Mouse (Mus musculus) kidney, adult 2 months (tissue): Measurements from ENCODE around the gene Daam1. TPM values are rescaled to one million over a fixed set of nuclear protein-coding genes. Genes with fewer than 3 reads are reported as not detected.

Experiments
- DNase-seq: peaks from one replicate; pipeline ENCODE4 v3.0.0; 2021
- H3K27ac ChIP-seq: fragments of 200-500 bp; 2 replicates; pipeline ENCODE4 v1.5.1; 2012; ENCODE audit warnings: low read depth, low read length, control low read depth, inconsistent platforms; ENCODE audit not compliant: insufficient read depth
- H3K27me3 ChIP-seq: fragments of 200-500 bp; replicated peaks from 2 replicates; pipeline ENCODE4 v1.6.1; 2012; ENCODE audit warnings: mild to moderate bottlenecking, moderate library complexity, low read length, inconsistent platforms; ENCODE audit not compliant: control insufficient read depth, insufficient read depth
- H3K36me3 ChIP-seq: fragments of 200-500 bp; 2 replicates; pipeline ENCODE4 v1.6.1; 2012; ENCODE audit warnings: mild to moderate bottlenecking, moderate library complexity, low read length, inconsistent platforms; ENCODE audit not compliant: control insufficient read depth, insufficient read depth
- H3K4me1 ChIP-seq: fragments of 200-500 bp; 2 replicates; pipeline ENCODE4 v1.6.1; 2011; ENCODE audit warnings: low read length; ENCODE audit not compliant: control insufficient read depth, insufficient read depth
- H3K4me3 ChIP-seq: fragments of 200-500 bp; 2 replicates; pipeline ENCODE4 v1.5.1; 2011; ENCODE audit warnings: mild to moderate bottlenecking, low read depth, low read length, control low read depth; ENCODE audit not compliant: insufficient read depth
- CTCF ChIP-seq: fragments of 200-500 bp; conservative IDR thresholded peaks from 2 replicates; pipeline ENCODE4 v1.5.1; 2011; ENCODE audit warnings: low read depth, mild to moderate bottlenecking, control low read depth, low read length, moderate library complexity, mixed read lengths; ENCODE audit not compliant: insufficient read depth, insufficient read length
- POLR2A ChIP-seq: fragments of 200-500 bp; IDR thresholded peaks from one replicate; pipeline ENCODE4 v1.6.1; 2011; ENCODE audit warnings: low read depth, low read length, control low read depth
- WGBS: fragments of 180-500 bp; shearing (Covaris S2); methylation state at CpG from one replicate; pipeline ENCODE4 v1.1.7; 2018; 5-methylcytosine and 5-hydroxymethylcytosine counted together
- polyA plus RNA-seq: library from polyadenylated mRNA; depleted of rRNA; stranded (reverse); fragments of >200 nt; gene quantifications from 2 replicates; pipeline ENCODE4 v1.2.3, GENCODE M21; 2012

Gene Daam1
- polyA plus RNA-seq, 1 experiment: 5.2 TPM

DNA sequence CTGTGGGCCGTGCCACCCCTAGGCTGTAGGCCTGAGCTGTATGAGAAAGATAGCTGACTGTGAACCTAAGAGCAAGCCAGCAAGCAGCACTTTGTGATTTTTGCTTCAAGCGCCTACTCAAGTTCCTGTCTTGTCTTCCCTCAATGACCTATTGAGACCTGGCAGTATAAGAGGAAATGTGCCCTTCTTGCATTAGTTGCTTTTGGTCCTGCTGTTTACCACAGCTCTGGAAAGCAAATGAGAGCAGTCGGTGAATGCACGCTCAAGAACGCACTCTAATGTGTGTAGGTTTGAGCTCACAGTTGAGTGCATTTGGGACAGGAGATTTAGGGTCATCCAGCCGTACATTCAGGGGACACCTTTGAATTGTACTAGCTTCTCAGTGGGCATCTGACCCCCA, 118.1 kb downstream of the Daam1 start:
- 93% methylated on average over 6 of the region's 6 CpGs for WGBS
- Histone ChIP-seq H3K27ac (no peak overlapping the region), H3K4me1 (no peaks in the 10 kb centered on the region; the same call in 1 of the 2 replicates), H3K27me3 (no peaks in the 10 kb centered on the region), H3K36me3 (peaks cover 4% of the 10 kb centered on the region), H3K4me3 (no peak overlapping the region)
- no peak for TF ChIP-seq POLR2A
- no peak for TF ChIP-seq CTCF
- no peak for DNase-seq

DNA sequence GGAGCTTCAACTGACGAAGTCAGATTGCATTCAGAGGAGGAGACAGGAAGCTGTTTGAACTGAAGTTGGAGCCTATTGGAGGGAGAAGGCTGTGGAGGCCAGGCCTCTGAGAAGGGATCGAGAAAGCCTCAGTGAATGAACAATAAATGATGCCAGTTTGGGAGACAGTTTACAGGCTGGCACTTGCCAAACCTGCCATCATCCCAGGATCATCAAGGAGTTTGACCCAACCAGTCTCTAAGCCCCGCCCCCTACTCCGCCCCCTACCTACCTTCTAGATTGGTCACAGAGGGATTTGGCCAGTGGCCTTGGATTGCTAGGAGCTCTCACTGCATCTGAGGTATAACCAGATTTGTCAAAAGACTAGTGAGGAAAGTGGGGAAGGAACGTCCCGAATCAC, 118.7 kb downstream of the Daam1 start:
- DNase-seq: no peak
- 93% methylated on average over 6 of the region's 6 CpGs for WGBS
- Histone ChIP-seq H3K36me3 (peaks cover 4% of the 10 kb centered on the region), H3K4me1 (no peaks in the 10 kb centered on the region; the same call in 1 of the 2 replicates), H3K27me3 (no peaks in the 10 kb centered on the region), H3K4me3 (no peak overlapping the region), H3K27ac (no peak overlapping the region)
- TF ChIP-seq POLR2A (no peak), CTCF (no peak)

DNA sequence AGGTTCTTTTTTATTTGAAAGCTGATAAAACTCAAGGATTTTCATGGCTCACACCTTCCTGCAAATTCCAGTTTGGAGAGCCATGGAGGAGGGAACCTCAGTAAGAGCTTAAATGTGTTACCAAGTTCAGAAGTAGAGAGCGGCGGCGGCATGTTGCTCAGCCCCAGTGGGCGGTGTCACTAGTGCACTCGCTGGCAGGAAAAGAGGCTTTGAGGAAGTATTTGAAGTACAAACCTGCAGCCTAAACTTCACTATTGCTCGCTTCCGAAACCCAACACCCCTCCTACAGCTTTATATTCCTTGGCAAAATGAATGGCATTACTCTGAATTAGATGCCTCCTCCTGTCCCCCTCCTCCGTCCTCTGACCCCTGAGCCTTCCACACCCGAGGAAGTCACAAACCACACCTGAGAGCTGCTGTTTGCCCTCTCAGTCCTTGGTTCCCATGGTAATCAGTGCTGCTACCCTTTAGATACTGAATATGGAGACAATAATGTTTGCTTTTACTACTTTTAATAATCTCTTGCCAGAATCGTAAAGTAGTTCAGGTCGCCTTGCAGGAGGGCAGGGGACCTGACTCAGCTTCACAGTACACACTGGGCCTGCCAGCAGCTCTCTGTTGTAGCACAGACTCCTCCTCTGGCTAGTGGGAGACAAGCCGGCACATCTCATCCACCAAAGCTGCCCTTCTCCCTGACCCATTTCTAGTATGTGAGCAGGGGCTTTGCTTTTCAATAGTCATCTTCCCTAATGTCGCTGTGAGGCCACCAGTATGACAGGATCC, 119.4 kb downstream of the Daam1 start:
- Histone ChIP-seq H3K27ac (no peak overlapping the region), H3K4me1 (no peaks in the 10 kb centered on the region; the same call in 1 of the 2 replicates), H3K4me3 (no peak overlapping the region), H3K36me3 (peaks cover 4% of the 10 kb centered on the region), H3K27me3 (no peaks in the 10 kb centered on the region)
- TF ChIP-seq CTCF (no peak), POLR2A (no peak)
- no peak for DNase-seq
- WGBS: 84% methylated on average over 13 of the region's 13 CpGs

DNA sequence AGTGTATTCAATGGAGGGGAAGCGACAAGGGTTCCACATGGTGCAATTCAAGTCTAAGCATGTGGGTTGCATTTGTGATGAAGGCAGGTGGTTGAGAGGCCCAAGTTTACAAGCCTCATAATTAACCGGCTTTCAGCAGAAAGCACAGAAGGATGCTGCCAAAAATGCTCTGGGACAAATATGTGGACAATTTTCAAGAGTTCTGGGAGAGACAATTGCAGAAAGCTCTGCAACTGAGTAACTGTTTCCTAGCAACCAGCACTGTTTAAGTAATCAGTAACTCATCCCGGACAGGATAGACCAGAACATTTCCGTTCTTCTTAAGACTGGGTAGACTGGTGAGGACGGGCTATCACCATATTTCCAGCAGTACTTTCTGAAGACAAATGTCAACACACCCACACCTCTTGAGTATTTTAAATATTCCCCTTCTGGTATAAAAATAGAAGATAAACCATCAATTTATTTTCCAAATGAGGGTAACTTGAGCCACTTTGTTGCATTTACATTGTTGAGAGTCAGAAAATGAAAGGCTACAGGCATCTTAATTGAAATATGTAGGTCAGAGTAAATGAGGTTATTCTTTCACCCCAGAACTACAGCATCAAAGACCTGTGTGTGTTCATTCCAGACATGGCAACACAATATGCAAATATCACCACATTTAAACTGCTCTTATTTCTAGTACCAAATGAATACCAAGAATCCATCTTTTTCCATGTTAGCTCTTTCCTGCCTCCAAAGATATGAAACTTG, 123.5 kb downstream of the Daam1 start:
- DNase-seq: peak; percentile 79
- no peak overlapping the region; the same call in 1 of the 2 replicates for H3K27ac ChIP-seq
- WGBS: 36% methylated on average over 5 of the region's 5 CpGs

DNA sequence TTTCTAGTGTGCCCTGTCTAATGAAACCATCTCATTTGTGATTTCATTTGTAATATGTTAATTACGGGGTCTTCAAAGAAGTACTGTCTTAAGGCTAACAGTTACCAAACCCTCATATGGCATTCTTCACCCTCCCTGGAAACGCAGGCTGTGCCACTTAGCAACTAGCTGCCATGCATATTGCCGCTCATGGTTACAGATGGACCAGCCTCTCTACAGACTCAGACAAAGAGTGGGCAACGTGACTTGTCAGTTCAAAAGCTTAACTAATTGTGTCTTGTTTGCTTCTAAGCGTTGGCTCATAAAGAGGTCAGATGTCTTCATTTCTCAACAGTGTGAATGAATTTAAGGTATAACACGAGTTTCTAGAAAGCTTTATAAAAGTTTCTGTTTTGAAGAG, 126.1 kb downstream of the Daam1 start:
- no peaks in the 10 kb centered on the region; the same call in 1 of the 2 replicates for H3K4me1 ChIP-seq
- WGBS: 87% methylated on average over 6 of the region's 6 CpGs
- no peak for DNase-seq
- no peak overlapping the region for H3K27ac ChIP-seq
- no peaks in the 10 kb centered on the region for H3K27me3 ChIP-seq
- H3K36me3 ChIP-seq: peaks cover 10% of the 10 kb centered on the region
- TF ChIP-seq POLR2A (no peak), CTCF (no peak)
- no peak overlapping the region for H3K4me3 ChIP-seq

More for the DNA sequence above, 123.5 kb downstream of the Daam1 start:
- Histone ChIP-seq H3K4me3 (no peak overlapping the region), H3K36me3 (peaks cover 6% of the 10 kb centered on the region), H3K4me1 (no peaks in the 10 kb centered on the region; the same call in 1 of the 2 replicates), H3K27me3 (no peaks in the 10 kb centered on the region)
- no peak for TF ChIP-seq CTCF
- TF ChIP-seq POLR2A: no peak

DNA sequence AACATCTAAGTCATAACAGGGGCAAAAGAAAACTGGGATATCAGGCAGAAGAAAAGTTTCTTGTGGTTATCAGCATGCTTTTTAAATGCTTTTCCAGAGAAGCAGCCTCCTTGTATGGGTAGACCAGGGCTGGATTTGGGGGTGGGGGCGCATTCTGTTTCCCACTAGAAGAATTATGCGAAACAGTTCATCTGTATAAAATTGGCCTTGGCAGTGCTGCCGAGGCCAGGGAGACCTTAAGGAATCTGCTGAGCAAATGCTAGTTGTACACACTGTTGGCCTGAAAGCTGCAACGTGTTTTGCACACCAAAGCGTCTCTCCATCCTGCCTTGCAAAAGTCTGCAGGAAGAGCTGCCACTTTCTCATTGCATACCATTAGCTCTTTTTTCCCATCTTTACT, 126.6 kb downstream of the Daam1 start:
- H3K27me3 ChIP-seq: no peaks in the 10 kb centered on the region
- TF ChIP-seq POLR2A: no peak
- TF ChIP-seq CTCF: no peak
- no peak overlapping the region for H3K27ac ChIP-seq
- WGBS: 72% methylated on average over 5 of the region's 5 CpGs
- no peak for DNase-seq
- no peaks in the 10 kb centered on the region; the same call in 1 of the 2 replicates for H3K4me1 ChIP-seq
- H3K4me3 ChIP-seq: no peak overlapping the region
- H3K36me3 ChIP-seq: peaks cover 9% of the 10 kb centered on the region

DNA sequence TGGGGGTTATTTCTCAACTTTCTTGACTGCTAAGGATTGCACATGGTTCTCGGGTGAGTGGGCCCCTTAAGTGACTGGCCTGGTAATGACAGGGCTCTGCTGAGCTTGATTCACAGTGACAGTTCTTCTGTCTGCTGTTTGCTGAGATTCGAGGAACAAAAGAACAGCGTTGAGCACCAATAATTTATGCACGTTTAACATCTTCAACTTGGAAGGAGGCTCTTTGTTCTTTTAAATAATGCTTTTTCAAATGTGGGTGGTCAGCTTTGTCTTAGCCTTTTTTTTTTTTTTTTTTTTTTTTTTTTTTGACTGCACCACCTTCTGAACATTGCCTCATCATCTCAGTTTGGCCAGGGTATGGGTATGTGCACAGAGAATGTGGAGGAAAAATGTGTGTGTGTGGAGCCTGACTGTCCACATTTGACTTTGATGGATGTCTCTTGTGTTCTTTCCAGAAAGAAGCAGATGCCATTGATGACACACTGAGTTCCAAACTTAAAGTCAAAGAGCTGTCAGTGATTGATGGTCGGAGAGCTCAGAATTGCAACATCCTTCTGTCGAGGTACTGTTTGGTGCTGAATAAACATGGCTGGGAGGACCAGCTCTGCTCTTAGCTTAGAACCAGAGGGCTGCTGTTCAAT, 128.6 kb downstream of the Daam1 start:
- Histone ChIP-seq H3K36me3 (peaks cover 9% of the 10 kb centered on the region), H3K27me3 (no peaks in the 10 kb centered on the region), H3K4me1 (no peaks in the 10 kb centered on the region), H3K4me3 (no peak overlapping the region), H3K27ac (no peak overlapping the region)
- 65% methylated on average over 6 of the region's 6 CpGs for WGBS
- no peak for TF ChIP-seq CTCF
- no peak for TF ChIP-seq POLR2A
- no peak for DNase-seq
